Mouse (Mus musculus): Measurements from ENCODE around the gene H2-M1.

Gene H2-M1

DNA sequence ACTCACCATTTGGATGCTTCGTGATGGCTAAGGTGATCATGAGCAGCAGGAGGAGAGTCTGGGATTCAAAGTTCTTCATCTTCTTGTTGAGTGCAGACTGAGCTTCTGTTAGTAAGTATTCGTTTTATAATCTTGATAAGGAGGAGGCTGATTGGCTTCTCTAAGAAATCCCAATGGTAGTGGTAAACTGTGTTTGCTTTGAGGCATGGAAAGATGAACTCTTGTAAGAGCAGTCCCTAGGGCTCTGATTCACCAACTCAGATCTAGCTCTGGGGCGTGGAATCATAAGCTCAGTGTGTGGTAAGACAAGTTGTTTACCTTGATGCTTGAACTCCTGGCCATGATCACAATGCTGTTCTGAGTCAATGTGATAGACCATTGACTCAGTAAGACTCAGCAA lies at the start of gene H2-M1:
H2-M1 (minus strand) TSS at position 101 of the 400 bp plus-strand sequence.
- DNase-seq: no peak

DNA sequence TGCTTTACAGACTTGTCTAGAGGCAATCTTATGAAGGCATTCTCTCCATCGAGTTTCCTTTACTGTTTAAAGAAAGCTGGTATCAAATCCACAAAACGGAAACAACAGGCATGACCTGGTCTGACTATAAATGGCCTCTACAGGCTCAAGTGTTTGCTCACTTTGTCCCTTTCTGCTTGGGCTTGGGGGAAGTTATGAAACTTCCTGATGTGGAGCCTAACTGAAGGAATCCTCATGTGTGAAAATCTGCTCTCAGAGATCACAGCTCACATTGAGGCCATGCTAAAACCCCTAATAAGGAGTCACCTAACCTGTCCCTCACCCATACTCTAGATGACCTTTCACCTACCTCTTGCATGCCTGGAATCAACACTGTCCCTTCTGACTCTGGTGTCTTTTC lies 25.7 kb upstream of the H2-M1 start:
- no peak for DNase-seq

DNA sequence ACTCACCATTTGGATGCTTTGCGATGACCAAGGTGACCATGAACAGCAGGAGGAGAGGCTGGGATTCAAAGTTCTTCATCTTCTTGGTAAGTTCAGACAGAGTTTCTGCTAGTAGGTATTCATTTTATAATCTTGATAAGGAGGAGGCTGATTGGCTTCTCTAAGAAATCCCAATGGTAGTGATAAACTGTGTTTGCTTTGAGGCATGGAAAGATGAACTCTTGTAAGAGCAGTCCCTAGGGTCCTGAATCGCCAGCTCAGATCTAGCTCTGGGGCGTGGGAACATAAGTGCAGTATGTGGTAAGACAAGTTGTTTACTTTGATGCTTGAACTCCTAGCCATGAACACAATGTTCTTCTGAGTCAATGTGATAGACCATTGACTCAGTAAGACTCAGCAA lies 29.5 kb downstream of the H2-M1 start, which contains the start of gene H2-M9:
H2-M9 (minus strand) TSS at position 101 of the 400 bp plus-strand sequence.
- DNase-seq: no peak

Measured in retina, postnatal 1 day (tissue).